Mouse (Mus musculus) thymus, adult 2 months (tissue): ENCODE results near the gene Meioc.

ENCODE experiments used
- CTCF ChIP-seq: fragments of 200-500 bp; IDR thresholded peaks from 2 replicates; pipeline ENCODE4 v1.5.1; 2012; ENCODE audit warnings: mild to moderate bottlenecking, control low read depth, low read length, moderate library complexity, borderline replicate concordance; ENCODE audit not compliant: control insufficient read depth, poor library complexity, insufficient read depth; ENCODE audit errors: extremely low read depth
- POLR2A ChIP-seq: fragments of 200-500 bp; IDR thresholded peaks from 2 replicates; pipeline ENCODE4 v1.6.1; 2012; ENCODE audit warnings: mild to moderate bottlenecking, low read length, control low read depth, moderate library complexity; ENCODE audit not compliant: control insufficient read depth, poor library complexity, insufficient read depth; ENCODE audit errors: extremely low read depth

- TF ChIP-seq CTCF (no peak), POLR2A (no peak)
Measured at GRCm38 (mm10) chr11:102665151-102665550, 1.6 kb downstream of the Meioc start.
